Mouse (Mus musculus) cerebellum, adult 2 months (tissue): Measurements from ENCODE around the gene Gsc2.

ENCODE experiments used
- CTCF ChIP-seq: fragments of 200-500 bp; IDR thresholded peaks from 2 replicates; pipeline ENCODE4 v1.5.1; 2011; ENCODE audit warnings: low read depth, mild to moderate bottlenecking, control low read depth, low read length, moderate library complexity, borderline replicate concordance; ENCODE audit not compliant: insufficient read depth
- POLR2A ChIP-seq: fragments of 200-500 bp; IDR thresholded peaks from 2 replicates; pipeline ENCODE4 v1.6.1; 2011; ENCODE audit warnings: low read length, control low read depth, borderline replicate concordance; ENCODE audit not compliant: insufficient read depth

- TF ChIP-seq CTCF: no peak
- no peak for TF ChIP-seq POLR2A
These were observed 7.3 kb upstream of the Gsc2 start for GRCm38 (mm10) chr16:17922163-17922538.
